Mouse (Mus musculus) adrenal gland, adult (tissue): Measurements from ENCODE around the gene Tfr2.

Experiments used
- DNase-seq, 2 experiments: peaks; one replicate each; pipeline ENCODE4 v3.0.0; 2022 to 2023; ENCODE audit warnings: low spot score in 1 of 2; ENCODE audit not compliant: inconsistent age in 2 of 2

Gene Tfr2

GRCm38 (mm10) chr5:137569665-137570064 lies at the start of gene Tfr2:
Gene Tfr2, plus strand, starts transcription at chr5:137569840.
- peak; percentile 60 to 79 for DNase-seq

- DNase-seq = no peak
These were observed 47.8 kb upstream of the Tfr2 start for GRCm38 (mm10) chr5:137521861-137522260.

- no peak for DNase-seq
These were observed 46.9 kb upstream of the Tfr2 start for GRCm38 (mm10) chr5:137522711-137523110.

GRCm38 (mm10) chr5:137523396-137524250 lies 46.0 kb upstream of the Tfr2 start:
- no peak for DNase-seq

- no peak for DNase-seq
These were observed 45.5 kb upstream of the Tfr2 start for GRCm38 (mm10) chr5:137524251-137524515.

GRCm38 (mm10) chr5:137524671-137525070 lies 45.0 kb upstream of the Tfr2 start:
- DNase-seq = no peak

- DNase-seq = no peak
These were observed 44.1 kb upstream of the Tfr2 start for GRCm38 (mm10) chr5:137525511-137525910.

GRCm38 (mm10) chr5:137526192-137526936 lies 43.3 kb upstream of the Tfr2 start:
- peak in 1 of 2 experiments; percentile 84 for DNase-seq

GRCm38 (mm10) chr5:137527413-137527812 lies 42.2 kb upstream of the Tfr2 start:
- peak in 1 of 2 experiments; percentile 54 for DNase-seq

GRCm38 (mm10) chr5:137528247-137528968 lies 41.2 kb upstream of the Tfr2 start:
- peak in 1 of 2 experiments; percentile 52 for DNase-seq

- DNase-seq = no peak
These were observed 40.2 kb upstream of the Tfr2 start for GRCm38 (mm10) chr5:137529221-137529995.

- DNase-seq = no peak
These were observed 39.6 kb upstream of the Tfr2 start for GRCm38 (mm10) chr5:137530075-137530474.

GRCm38 (mm10) chr5:137530588-137531413 lies 38.8 kb upstream of the Tfr2 start:
- peak; percentile 72 to 89 for DNase-seq

- peak in 1 of 2 experiments; percentile 75 for DNase-seq
These were observed 38.1 kb upstream of the Tfr2 start for GRCm38 (mm10) chr5:137531414-137532130.

- peak in 1 of 2 experiments; percentile 87 for DNase-seq
These were observed 37.4 kb upstream of the Tfr2 start for GRCm38 (mm10) chr5:137532131-137532807.

- no peak for DNase-seq
These were observed 36.9 kb upstream of the Tfr2 start for GRCm38 (mm10) chr5:137532808-137533116.

GRCm38 (mm10) chr5:137533117-137533827 lies 36.4 kb upstream of the Tfr2 start, which contains the start of the genes Epo and Gnb2:
Gene Epo, minus strand, starts transcription at chr5:137533242.
Gene Gnb2, minus strand, starts transcription at chr5:137533510.
- peak; percentile 98 to 99 for DNase-seq

GRCm38 (mm10) chr5:137534762-137535161 lies 34.9 kb upstream of the Tfr2 start:
- DNase-seq = peak in 1 of 2 experiments; percentile 5
